Mouse (Mus musculus) ovary, adult 2 months (tissue): Measurements from ENCODE around the gene Hist2h3c1. TPM values are rescaled to one million over a fixed set of nuclear protein-coding genes. Genes with fewer than 3 reads are reported as not detected.

Experiments used
- polyA plus RNA-seq: library from polyadenylated mRNA; depleted of rRNA; stranded (reverse); fragments of >200 nt; gene quantifications from 2 replicates; pipeline ENCODE4 v1.2.3, GENCODE M21; 2012; rRNA removed

Hist2h3c1 gene
- polyA plus RNA-seq = not detected in 2 replicates

GRCm38 (mm10) chr3:96246427-96246856 is at the start of gene Hist2h3c1:
Gene Hist2h3c1 (plus strand): TSS chr3:96246685.

DNA sequence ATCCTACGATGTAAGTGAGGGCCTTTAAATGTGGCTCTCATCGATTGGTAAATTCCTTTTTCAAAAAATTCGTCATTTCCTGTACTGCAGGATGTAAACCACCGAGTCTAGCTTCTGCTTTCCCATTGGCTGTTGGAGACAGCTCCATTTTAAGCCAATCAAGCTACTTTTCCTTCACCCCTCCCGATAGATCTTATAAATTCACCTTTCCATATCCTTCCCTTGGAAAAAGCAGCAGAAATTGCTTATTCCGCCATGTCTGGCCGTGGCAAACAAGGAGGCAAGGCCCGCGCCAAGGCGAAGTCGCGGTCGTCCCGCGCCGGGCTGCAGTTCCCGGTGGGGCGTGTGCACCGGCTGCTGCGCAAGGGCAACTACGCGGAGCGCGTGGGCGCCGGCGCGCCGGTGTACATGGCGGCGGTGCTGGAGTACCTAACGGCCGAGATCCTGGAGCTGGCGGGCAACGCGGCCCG is 26.8 kb upstream of the Hist2h3c1 start, which contains the start of the genes Bola1 and Hist2h2ab:
Gene Bola1, minus strand, starts transcription at position 49 of the 470 bp plus-strand sequence.
Gene Hist2h2ab, plus strand, starts transcription at position 205 of the 470 bp plus-strand sequence.

DNA sequence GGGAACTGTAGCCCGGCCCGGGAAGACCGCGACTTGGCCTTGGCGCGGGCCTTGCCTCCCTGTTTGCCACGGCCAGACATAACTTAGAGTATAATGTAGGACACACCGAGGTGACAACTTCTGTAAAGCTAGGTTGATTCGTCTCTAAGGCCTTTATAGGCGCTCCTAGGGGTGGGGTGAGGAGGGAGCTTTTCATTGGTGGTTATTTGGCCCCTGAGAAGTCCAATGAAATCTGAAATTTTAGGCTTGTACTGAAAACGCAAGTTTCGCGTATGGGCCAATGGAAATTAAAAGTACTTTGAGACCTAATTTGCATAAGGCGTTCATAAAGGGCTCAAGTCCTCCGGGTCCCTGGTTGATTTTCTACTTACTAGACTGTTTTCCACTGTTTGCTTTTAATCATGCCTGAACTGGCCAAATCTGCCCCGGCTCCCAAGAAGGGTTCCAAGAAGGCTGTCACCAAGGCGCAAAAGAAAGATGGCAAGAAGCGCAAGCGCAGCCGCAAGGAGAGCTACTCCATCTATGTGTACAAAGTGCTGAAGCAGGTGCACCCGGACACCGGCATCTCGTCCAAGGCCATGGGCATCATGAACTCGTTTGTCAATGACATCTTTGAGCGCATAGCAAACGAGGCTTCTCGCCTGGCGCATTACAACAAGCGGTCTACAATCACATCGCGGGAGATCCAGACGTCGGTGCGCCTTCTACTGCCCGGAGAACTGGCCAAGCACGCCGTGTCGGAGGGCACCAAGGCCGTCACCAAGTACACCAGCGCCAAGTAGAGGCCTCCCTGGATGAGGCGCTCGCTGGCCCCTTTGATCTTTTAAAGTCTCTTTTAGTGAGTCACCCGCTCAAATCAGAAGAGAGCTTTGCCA is 25.5 kb upstream of the Hist2h3c1 start, which contains the start of the genes Hist2h2ac and Hist2h2be:
Gene Hist2h2ac, minus strand, starts transcription at position 116 of the 875 bp plus-strand sequence.
Gene Hist2h2be, plus strand, starts transcription at position 355 of the 875 bp plus-strand sequence.

GRCm38 (mm10) chr3:96238954-96239793 is 7.3 kb upstream of the Hist2h3c1 start, which contains the start of gene Hist2h3c2:
Gene Hist2h3c2 (minus strand): TSS chr3:96239127.

DNA sequence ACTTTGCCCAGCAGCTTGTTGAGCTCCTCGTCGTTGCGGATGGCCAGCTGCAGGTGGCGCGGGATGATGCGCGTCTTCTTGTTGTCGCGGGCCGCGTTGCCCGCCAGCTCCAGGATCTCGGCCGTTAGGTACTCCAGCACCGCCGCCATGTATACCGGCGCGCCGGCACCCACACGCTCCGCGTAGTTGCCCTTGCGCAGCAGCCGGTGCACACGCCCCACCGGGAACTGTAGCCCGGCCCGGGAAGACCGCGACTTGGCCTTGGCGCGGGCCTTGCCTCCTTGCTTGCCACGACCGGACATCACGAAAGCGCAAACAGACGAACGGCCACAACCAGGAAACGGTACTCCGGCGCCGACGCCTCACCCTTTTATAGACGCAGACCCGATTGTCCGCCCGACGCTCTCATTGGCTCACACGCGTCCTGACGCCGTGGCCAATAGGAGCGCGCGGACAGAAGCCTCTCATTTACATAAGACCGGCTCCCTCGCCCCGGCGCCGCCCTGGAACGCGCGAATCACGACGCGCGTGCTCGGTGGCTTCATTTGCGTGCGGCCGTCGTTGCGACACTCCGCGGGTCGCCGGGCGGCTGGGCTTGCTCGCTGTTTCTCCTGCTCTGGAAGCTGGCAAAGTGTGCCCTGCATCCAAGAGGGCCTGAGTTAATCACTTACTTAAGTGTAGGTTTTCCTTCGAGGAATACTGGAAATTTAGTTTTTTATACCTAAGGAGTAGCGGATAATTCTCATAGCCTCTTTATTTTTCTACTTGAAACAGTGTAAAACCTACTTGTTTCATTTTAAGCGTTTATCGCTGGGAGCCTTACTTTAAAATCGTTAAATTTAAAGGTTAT is 6.3 kb upstream of the Hist2h3c1 start, which contains the start of gene Hist2h2aa2:
Gene Hist2h2aa2, minus strand, starts transcription at position 328 of the 850 bp plus-strand sequence.

DNA sequence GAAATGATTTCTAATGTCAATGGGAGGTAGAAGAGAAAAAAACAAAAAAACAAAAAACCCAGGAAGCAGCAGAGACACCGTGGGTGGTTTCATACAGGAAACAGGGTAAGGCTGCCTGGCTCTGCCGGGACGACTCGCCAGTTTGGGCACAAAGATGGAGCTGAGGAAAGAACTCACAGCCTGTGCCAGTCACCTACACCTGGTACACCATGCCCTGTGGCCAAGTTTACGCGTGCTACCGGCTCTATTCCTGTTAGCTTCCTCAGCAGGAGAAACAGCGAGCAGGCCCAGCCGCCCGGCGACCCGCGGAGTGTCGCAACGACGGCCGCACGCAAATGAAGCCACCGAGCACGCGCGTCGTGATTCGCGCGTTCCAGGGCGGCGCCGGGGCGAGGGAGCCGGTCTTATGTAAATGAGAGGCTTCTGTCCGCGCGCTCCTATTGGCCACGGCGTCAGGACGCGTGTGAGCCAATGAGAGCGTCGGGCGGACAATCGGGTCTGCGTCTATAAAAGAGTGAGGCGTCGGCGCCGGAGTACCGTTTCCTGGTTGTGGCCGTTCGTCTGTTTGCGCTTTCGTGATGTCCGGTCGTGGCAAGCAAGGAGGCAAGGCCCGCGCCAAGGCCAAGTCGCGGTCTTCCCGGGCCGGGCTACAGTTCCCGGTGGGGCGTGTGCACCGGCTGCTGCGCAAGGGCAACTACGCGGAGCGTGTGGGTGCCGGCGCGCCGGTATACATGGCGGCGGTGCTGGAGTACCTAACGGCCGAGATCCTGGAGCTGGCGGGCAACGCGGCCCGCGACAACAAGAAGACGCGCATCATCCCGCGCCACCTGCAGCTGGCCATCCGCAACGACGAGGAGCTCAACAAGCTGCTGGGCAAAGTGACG is 1.2 kb upstream of the Hist2h3c1 start, which contains the start of gene Hist2h2aa1:
Gene Hist2h2aa1, plus strand, starts transcription at position 495 of the 884 bp plus-strand sequence.

DNA sequence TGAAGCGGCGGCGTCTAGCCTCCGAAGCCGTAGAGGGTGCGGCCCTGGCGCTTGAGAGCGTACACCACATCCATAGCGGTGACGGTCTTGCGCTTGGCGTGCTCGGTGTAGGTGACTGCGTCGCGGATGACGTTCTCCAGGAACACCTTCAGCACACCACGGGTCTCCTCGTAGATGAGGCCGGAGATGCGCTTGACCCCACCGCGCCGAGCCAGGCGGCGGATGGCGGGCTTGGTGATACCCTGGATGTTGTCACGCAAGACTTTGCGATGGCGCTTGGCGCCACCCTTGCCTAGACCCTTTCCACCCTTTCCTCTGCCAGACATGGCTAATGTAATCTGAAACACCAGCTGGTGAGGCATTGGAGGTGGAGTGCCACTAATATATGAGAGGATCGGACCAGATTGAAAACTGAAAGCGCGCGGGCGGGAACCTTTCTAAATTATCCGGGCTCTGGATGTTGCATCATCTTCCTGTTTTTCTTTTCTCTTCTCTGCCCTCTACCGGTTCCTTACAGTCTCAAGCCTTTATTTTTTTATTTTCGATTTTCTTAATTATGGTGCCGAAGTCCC is 16.6 kb downstream of the Hist2h3c1 start, which contains the start of gene Hist2h4:
Gene Hist2h4, minus strand, starts transcription at position 333 of the 572 bp plus-strand sequence.

DNA sequence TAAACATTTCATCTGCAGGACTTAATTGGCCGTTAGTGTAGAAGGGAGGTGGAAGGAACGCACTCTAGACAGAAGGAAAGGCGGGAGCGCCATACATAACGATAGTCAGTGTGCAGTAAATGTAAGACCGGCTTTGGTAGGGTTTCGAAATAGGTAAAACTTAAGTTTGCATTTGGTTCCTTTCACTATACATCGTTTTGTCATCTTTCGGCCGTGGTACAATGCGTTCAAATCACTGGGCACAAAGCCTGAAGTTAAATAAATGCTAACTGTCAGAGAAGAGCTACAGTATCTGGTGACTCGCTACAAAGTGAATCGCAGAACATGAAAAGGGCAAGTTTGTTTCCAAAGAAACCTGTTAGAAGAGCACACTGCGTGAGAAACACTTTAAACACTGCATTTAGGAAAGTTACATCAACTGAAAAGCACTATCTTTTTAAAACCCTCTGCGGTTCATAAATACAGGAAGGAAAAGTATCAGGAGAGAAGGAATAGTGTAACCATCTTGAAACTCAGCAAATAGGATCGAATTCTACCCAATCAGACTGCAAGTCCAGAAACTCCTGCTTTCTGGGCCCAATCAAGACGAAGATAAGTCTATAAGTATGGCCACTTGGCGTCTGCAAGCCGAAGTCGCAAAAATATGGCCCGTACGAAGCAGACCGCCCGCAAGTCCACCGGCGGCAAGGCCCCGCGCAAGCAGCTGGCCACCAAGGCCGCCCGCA is 21.7 kb downstream of the Hist2h3c1 start, which contains the start of gene Hist2h3b:
Gene Hist2h3b, plus strand, starts transcription at position 604 of the 725 bp plus-strand sequence.

DNA sequence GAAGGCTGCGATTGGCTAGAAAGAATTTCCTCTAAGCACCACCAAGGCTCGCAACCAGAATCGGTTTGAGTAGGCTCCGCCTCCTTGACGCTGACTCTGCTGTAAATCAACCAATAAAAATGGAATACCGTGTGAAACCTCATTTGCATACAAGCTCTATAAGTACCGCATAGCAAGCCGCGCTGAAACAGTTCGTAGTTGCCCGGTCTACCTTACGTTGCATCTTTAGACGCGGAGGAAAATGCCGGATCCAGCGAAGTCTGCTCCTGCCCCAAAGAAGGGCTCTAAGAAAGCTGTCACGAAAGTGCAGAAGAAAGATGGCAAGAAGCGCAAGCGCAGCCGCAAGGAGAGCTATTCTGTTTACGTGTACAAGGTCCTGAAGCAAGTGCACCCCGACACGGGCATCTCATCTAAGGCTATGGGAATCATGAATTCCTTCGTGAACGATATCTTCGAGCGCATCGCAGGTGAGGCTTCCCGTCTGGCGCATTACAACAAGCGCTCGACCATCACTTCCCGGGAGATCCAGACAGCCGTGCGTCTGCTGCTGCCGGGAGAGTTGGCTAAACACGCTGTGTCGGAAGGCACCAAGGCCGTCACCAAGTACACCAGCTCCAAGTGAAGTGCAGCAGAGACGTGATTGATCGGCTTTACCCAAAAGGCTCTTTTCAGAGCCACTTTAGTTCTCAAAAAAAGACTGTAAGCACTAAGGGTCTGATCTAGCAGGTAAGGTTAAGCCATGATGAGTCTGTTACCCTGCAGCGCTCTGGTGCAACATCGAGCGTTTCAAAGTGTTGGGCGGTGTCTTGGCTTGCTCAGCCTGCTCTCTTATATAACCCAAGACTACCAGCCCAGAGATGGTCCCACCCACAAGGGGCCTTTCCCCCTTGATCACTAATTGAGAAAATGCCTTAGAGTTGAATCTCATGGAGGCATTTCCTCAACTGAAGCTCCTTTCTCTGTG is 23.3 kb downstream of the Hist2h3c1 start, which contains the start of gene Hist2h2bb:
Gene Hist2h2bb, plus strand, starts transcription at position 242 of the 964 bp plus-strand sequence.

DNA sequence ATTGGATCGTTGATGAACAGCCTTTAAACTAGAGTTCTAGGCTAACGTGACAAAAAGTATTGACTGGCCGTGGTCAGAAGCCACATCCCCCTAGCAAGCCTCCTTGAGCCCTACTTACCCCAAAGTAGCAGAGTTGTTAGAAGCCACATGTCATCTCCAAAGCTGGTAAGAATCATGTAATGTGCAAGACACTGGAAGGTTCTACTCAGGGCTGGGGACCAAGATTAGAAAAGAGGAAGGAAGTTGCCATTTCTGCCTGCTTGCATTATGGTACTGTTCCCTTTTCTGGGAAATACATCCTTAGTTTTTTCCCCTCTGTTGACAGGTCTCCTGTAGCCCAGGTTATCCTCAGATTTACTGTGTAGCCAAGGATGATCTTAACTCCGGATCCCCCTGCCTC is 47.3 kb downstream of the Hist2h3c1 start, which contains the start of gene Fcgr1:
Gene Fcgr1, minus strand, starts transcription at position 183 of the 400 bp plus-strand sequence.

Other genes with a start within 250 kb of the Hist2h3c1 start
- 2.9 and 3.2 TPM in 2 replicates for gene Vps45, start 188.2 kb upstream of the Hist2h3c1 start, polyA plus RNA-seq
- 22.1 and 34.9 TPM in 2 replicates for gene Otud7b, start 142.2 kb upstream of the Hist2h3c1 start, polyA plus RNA-seq
- 14.5 and 15.9 TPM in 2 replicates for gene Mtmr11, start 84.7 kb upstream of the Hist2h3c1 start, polyA plus RNA-seq
- gene Sf3b4, start 74.4 kb upstream of the Hist2h3c1 start, polyA plus RNA-seq = 122 and 154 TPM in 2 replicates
- 5.5 and 5.7 TPM in 2 replicates for gene Sv2a, start 65.5 kb upstream of the Hist2h3c1 start, polyA plus RNA-seq
- 105 and 109 TPM in 2 replicates for gene Bola1, start 27.0 kb upstream of the Hist2h3c1 start, polyA plus RNA-seq
- gene Hist2h2ab, start 26.8 kb upstream of the Hist2h3c1 start, polyA plus RNA-seq = 9.3 and 11.4 TPM in 2 replicates
- gene Hist2h2ac, start 25.8 kb upstream of the Hist2h3c1 start, polyA plus RNA-seq = 22.9 and 40.9 TPM in 2 replicates
- gene Hist2h2be, start 25.6 kb upstream of the Hist2h3c1 start, polyA plus RNA-seq = 5.9 and 6.1 TPM in 2 replicates
- gene Hist2h3c2, start 7.6 kb upstream of the Hist2h3c1 start, polyA plus RNA-seq = 107 and 146 TPM in 2 replicates
- 214 and 474 TPM in 2 replicates for gene Hist2h2aa2, start 6.4 kb upstream of the Hist2h3c1 start, polyA plus RNA-seq
- 589 and 615 TPM in 2 replicates for gene Hist2h2aa1, start 1.2 kb upstream of the Hist2h3c1 start, polyA plus RNA-seq
- 5.9 and 6.5 TPM in 2 replicates for gene Hist2h4, start 16.6 kb downstream of the Hist2h3c1 start, polyA plus RNA-seq
- gene Hist2h3b, start 22.0 kb downstream of the Hist2h3c1 start, polyA plus RNA-seq = 118 and 152 TPM in 2 replicates
- 6.8 and 7.4 TPM in 2 replicates for gene Hist2h2bb, start 23.1 kb downstream of the Hist2h3c1 start, polyA plus RNA-seq
- gene Fcgr1, start 47.3 kb downstream of the Hist2h3c1 start, polyA plus RNA-seq = 3.9 and 5.4 TPM in 2 replicates
- not detected in 2 replicates for gene BC107364, start 205.6 kb downstream of the Hist2h3c1 start, polyA plus RNA-seq